Mouse (Mus musculus): ENCODE data around the gene Tenm2. TPM values are rescaled to one million over a fixed set of nuclear protein-coding genes. Genes with fewer than 3 reads are reported as not detected.

The Tenm2 gene
- 100 to 1,000 TPM; 124 to 163 TPM for total RNA-seq (2021)

DNA sequence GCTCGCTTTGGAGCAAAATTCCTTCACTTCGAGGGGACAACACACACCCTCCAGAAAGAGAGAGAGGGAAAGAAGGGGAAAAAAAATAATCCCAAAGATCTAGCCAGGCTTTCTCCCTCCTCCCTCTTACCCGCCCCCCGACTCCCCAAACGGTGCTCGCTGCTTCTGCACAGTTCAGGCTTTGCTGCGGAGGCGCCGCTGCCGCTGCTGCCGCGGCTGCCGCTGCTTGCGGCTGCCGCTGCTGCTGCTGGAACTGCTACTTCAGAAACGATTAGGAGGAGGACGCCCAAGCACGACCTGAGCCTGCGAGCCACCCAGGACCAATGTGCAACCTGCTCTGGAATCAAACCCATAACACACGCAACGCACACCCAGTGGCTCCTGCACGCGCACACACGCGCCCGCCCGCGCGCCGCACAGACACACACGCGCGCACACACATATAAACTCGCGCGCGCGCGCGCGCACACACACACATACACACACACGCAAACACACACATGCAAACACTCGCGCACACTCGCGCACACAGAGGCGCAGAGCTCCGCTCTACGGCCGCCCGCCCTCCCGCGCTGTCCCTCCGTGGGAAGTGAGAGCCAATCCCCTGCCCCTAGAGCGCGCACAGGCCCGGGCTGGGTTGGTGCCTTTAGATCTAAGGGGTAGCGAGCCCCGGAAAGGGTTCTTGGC is at the start of gene Tenm2:
Gene Tenm2, minus strand, starts transcription at position 51 of the 687 bp plus-strand sequence.
- peak; percentile 62 to 79 for DNase-seq (ENCODE audit: extremely low spot score in 1 of 2, low spot score in 1 of 2)

DNA sequence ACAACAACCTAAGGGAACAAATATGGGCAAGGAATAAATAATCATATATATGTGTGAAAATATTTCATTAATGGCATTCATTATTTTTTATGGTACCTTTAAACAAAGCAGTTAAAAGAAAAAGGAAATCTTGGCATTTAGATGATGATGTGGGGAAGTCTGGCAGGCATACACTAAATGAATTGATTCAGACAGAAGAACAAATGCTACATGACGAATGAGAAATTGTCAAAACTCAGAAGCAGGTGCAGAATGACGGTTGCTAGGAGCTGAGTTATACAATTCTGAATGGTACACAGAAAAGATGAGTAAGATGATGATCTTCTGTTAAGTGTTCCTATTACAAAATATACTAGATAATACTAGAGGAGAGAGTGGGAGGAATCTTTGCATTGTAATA is 49.4 kb upstream of the Tenm2 start:
- DNase-seq (ENCODE audit: extremely low spot score in 1 of 2, low spot score in 1 of 2), result no peak

DNA sequence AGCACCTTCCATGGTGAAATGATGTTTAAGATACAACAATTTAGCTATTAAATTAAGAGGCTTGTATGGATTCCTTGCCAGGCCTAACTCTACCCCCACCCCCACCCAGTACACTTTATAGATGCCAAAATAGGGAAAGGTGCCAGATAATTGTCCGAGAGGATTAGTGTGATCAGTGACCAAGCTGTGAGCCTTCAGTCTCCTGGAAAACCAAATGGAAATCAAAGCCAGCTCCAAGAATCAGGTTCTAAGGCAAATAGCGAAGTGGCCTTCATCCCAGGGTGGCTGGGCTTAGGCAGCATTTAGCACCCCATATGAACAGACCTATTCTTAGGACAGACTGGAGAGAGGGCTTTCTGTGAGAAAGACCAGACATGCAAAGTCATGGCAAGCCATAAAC is 13.0 kb upstream of the Tenm2 start:
- DNase-seq (ENCODE audit: extremely low spot score in 1 of 2, low spot score in 1 of 2), result no peak

DNA sequence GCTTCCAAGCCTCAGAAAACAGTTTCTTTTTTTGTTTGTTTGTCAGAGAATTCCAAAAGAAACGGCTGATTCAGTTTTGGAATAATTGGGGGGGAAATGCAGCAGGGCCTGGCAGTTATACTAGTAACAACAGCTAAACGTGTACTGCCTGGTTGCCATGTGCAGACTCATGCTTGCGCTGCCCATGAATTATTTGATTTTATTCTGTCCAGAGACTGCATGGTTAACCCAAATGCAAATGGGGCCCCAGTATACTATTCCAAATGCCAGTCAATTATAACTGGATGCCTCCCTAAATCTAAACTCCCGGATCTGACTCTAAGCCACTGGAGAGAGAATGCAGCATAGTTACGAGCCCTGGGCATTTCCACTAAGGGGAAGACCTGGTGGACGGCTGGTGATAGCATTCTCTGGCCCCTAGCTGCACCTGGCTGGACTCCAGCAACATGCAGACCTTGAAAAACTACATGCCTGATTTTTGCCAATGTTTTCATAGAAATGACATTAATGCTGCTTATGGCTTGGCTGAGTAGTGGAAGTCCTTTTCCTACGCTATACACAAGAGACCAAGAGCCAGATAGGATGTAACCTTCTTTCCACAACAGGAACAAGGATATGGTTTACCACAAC is 1.4 kb upstream of the Tenm2 start:
- DNase-seq (ENCODE audit: extremely low spot score in 1 of 2, low spot score in 1 of 2), result no peak

DNA sequence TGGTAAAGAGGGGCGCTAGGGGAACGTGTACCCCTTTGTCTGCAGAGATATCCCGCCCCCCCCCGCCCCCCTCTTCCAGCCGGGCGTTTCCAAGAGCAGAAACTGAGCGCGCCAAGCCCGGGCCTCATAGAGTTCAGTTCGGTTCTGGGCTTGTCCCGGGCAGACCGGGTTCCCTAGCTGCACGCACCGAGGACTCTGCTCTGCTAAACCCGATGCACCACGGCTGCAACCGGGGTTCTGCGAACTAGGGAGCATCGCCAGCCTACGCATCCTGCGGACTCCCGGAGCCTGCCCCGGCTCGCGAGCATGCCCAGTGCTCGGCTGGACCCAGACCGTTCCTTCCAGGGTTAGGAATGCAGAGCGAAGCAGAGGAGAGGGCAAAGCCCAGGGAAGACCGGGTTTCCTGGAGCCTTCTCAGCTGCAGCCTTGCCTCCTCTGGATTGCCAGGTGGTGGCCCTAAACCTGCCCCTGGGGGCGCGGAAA is 878 bp upstream of the Tenm2 start:
- peak; percentile 55 to 62 for DNase-seq (ENCODE audit: extremely low spot score in 1 of 2, low spot score in 1 of 2)

DNA sequence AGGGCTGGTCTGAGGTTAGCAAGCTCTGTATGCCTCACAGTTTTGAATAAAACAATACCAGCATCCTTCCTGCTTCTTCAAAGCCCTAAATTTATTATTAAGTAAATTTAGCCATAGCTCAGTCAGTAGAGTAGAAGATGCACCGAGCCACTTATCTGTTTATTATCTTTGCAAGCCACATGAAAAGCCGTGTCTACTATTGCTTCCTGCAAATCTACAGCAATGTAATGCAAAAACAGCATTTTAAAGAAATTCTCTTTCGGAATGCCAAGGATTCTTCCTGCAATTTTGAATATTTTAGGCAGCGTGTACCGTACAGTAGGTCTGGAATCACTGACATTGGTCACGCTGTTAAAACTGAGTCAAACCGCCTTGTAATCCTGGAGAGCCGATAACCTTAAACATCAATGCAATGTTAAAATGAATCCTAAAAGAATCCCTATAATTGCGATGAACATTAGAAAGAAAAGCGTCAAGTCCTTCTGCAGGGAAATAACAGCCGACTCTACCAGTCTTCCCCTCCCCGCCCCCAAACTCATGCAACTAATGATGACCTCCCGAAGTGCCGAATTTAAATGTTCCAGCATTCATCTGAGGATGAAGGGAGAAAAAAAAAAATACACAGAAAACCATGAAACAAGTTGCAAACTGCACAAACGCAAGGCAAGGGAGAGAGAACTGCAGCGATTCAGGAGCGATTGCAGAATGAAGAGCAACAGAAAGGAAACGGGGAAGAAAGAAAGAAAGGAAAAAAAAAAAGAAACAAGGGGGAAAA is 556 bp downstream of the Tenm2 start:
- DNase-seq (ENCODE audit: extremely low spot score in 1 of 2, low spot score in 1 of 2), result no peak

DNA sequence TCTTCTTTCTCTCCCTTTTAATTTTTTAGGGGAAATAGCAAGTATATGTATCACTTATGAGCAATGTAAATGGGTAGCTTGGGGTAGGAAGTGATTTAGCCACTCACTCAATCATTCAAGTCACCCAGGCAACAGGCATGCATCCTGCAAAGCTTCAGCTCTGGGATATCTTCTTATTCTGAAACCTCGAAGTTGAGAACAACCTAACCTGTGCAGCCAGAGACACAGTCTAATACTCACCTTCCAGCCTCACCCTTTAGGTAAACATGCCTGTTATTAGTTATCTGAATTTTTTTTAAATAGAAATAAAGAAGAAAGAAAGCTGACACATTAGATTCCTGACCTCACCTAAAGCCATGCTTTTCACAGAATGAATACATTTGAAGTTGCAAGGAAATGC is 8.4 kb downstream of the Tenm2 start:
- DNase-seq (ENCODE audit: extremely low spot score in 1 of 2, low spot score in 1 of 2), result no peak

DNA sequence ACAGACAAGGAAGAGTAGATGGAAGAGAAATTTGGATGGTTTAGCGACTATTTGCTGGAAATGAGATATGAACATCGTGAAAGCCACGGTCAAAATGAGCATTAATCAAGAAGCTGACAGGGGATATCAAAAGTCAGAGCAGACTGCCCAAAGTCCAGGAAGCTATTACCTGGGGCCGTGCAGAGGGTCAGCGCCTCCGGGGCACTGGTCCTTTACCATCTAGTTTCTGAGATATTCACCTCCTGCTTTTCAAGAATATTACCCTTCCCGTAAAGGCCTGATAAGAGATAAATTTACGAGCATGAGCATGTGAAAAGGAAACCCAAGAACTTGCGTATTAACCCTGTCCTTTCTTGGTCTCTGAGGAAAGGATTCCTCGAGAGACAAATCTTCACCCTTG is 8.8 kb downstream of the Tenm2 start:
- no peak for DNase-seq (ENCODE audit: extremely low spot score in 1 of 2, low spot score in 1 of 2)

DNA sequence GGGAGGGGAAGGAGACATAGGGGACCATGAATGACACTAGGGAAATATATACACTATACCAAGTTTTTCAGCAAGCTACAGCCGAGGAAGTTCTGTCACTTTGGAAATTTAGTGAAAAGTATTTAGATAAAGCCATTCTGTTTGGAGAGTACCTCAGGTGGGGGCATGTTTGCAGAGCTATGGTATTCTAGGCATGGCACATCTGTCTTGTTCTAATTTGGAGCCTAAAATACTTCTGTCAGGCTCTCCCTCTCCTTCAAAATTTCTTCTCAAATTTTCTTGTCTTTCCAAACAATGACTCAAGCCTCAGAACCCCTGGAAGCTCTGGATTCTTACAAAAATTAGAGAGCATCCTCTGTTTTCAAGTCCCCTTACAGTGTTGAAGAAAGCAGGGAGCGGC is 13.0 kb downstream of the Tenm2 start:
- no peak for DNase-seq (ENCODE audit: extremely low spot score in 1 of 2, low spot score in 1 of 2)

DNA sequence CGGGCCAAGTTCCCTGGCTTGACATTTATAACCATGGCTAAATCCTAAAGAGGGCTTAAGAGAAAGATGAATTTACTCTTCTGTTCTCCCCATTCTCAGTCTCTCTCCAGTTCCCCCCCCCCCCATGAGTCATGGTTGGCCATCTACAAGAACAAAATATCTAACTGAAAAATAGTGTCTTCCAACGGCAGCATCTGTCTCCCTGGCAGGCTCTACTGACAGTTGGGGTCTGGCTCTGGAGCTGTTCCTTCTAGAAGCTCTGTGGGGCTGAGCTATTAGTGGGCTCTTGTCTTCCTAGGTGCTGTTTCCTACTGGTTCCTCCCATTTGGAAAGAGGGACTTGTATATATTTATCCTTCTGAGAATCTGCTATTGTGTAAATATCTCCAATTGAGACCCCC is 13.7 kb downstream of the Tenm2 start:
- DNase-seq (ENCODE audit: extremely low spot score in 1 of 2, low spot score in 1 of 2), result no peak

DNA sequence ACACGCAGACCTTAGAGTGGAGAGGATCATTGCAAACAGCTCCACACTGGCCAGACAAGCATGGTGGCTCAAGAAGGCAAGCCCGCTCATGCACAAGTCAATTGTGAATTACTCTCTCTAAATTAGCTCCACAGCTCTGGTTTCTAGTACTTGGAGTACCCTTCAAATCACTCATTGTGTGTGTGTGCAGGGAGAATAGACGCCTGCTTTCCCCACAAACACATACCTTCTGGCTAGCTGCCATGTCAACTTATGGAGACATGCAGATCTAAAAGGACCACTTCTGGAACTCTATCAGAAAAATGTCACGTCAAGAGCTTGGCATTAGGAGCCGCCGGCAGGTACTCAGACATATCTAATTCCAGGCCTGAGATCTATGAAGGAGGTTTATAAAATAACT is 14.8 kb downstream of the Tenm2 start:
- no peak for DNase-seq (ENCODE audit: extremely low spot score in 1 of 2, low spot score in 1 of 2)

DNA sequence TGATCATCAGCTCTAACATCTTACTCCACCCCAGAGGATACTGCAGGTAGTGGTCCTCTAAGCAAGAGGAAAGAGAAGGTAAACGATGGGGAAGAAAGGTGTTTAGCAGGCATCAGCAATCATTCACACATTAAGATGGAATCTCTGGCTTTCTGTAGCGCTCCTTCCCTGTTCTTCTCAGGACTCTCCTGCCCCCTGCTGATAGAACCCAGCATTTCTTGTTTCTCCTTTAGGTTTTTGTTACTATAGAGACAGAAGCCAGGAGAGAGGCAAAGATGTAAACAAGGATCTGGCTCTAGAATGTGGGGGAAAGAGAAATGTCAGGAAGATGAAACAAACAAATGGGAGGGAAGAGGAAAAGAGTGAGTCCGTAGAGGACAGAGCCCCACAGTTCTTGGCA is 49.6 kb downstream of the Tenm2 start:
- DNase-seq (ENCODE audit: extremely low spot score in 1 of 2, low spot score in 1 of 2), result peak; percentile 48 to 75

DNA sequence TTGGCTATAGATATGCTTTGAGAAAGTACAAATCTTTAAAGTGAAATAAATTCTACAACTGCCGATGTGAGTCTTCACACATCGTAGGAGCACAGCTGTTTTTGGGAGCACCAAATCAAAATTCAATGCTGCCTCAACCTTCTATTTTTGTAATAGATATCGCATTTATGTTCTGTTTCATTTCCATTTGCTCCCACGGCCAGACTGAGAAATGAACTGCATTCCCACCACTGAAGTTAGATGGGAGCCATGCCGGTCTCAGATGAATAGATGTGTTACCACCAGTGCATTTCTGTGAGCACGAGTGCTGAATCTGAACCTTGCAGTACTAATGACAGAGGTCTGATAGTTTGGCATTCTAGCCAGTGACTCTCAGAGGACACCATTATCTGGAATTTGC is 58.3 kb downstream of the Tenm2 start:
- DNase-seq (ENCODE audit: extremely low spot score in 1 of 2, low spot score in 1 of 2), result no peak

DNA sequence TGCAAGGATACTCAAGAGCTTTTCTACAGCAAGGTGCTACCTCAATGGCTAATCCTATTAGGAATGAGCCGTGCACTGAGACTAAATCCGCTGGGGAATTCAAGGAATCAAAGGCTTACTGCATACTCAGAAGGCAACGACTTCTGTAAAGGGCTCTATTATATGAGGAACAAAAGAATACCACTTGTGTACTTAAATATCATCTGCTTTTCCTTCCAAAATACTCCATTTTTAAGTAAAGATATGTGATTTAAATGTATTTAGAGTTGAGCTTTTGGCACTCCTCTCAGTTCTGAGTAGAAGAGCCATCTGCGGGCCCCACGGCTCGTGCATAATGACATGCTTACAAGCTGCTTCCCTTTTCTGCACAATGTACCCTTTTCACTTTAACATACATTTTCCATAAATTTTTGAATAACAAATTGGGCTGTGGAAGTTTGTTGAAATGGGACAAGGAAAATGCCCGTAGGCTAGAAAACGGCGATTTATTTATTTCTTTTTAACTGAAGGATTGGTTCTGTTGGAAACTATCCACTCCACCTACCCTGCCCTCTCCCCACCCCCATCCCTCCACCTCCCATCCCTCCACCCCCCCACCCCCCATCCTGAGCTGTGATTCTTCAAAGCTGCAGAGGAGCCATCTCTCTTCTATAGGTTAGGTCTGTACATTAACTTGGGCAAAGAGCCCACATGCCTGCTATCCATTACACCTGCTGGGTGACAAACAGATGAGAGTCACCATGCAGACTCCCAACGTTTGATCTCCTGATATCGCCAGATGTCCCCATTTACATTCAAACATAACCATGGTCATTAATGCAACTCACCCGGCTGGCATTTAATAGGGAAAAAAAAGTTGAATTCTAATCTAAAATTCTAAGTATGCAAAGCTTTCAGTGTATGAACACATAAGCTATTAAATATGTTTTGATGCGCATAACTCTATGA is 81.6 kb downstream of the Tenm2 start:
- DNase-seq (ENCODE audit: extremely low spot score in 1 of 2, low spot score in 1 of 2), result peak in 1 of 2 experiments; percentile 20

DNA sequence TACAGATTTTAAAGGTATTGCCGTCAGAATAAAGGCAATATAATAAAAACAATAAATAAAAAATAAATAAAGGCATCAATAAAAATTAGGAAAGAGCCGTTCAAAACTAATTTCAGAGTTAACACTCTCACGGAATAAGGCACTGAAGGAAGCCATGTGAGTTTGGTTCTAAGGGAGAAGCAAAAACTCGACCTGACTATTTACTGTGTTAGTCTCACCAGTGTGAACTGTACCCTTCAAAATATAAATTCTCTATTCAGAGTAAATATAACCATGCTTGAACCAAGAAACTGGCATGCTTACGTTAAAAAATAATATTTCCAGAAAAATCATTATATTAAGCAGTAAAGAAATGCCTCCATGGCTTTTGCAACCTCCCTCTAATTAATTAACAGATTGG is 82.4 kb downstream of the Tenm2 start:
- no peak for DNase-seq (ENCODE audit: extremely low spot score in 1 of 2, low spot score in 1 of 2)

DNA sequence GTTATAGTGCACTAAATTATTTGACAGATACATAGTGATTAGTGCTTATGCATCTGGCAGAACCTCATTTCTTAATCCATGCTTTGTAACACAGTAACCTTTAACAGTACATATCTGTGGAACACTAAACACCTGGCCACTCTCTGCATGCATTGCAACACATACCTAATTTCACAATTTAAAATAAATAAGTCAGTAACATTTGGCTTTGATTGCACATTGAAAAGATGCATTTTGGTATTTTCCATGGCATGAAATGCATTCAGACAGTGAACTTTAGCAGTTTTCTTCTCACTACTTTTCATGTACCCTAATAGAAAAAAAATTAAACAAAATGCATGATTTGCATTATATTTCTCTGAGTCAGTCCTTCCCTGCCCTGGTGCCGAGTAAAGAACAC is 85.8 kb downstream of the Tenm2 start:
- no peak for DNase-seq (ENCODE audit: extremely low spot score in 1 of 2, low spot score in 1 of 2)

DNA sequence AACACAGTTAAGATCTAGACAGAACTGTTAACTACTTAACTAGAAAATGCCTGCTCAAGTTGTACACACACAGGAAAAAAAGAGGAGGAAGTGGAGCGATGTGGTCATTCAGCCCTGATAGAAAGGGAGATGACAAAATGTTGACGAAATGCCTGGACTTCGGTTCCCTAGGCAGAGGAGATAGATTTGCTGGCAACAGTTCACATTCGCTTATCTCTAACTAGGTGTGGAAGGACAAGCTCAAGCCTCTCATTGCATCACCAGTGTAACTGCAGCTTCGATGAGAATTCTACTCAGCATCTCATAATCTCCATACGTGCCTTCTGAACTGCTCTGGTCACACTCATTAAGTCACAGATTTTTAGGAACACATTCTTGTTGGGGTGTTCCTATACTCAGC is 91.8 kb downstream of the Tenm2 start:
- DNase-seq (ENCODE audit: extremely low spot score in 1 of 2, low spot score in 1 of 2), result no peak

DNA sequence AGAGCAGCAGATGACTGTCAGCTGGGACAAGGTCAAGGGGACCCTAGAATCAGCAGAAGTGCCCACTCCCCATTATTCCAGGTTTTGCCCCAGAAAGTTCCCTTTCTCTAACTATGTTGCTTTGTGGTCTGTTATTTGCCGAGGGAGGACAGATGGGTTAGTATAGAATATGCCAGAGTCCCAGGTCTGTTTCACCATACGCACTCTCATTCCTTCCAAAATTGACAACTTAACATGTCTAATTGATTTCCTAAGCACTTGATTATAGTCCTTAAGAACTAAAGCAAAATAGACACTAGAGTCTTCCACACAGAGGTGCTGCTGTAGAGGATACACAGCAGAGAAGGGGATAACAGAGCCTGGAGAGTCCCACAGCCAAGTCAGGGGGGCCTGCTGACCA is 92.3 kb downstream of the Tenm2 start:
- no peak for DNase-seq (ENCODE audit: extremely low spot score in 1 of 2, low spot score in 1 of 2)

DNA sequence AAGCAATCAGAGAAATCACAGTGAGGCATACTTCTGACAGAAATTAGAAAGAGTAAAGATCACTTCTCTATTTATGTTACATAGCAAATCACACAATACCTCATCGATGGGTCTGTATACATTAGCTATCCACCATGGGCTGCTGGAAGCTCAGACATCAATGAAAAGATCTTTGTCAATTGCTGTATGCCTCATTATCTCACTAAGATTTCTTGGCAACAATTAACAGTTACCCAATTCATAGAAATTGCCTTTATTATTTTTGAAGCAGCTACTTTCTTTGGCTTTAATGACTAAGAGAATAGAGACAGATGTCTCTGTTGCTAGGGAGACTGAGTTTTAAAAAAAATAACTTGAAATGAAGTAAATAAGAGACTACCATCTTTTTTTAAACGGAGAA is 106.9 kb downstream of the Tenm2 start:
- no peak for DNase-seq (ENCODE audit: extremely low spot score in 1 of 2, low spot score in 1 of 2)

DNA sequence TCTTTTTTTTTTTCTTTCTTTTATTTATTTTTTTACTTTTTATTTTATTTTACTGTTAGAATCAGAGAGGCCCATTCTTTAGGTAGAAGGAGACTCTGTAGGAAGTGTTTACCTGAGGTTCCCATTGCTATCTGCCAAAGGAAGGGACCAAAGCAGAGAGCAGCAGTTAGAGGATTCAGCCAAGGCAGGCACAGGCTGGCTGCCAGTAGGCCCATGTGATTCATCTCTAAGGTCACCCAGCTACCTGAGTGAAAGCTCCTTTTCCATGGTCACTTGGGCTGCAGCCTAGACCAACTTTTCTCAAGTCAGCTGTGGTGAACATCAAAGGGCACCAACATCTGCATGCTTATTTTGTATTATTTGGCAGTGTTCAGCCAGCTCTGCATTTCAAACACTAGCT is 117.7 kb downstream of the Tenm2 start:
- no peak for DNase-seq (ENCODE audit: extremely low spot score in 1 of 2, low spot score in 1 of 2)
